Mouse (Mus musculus) stomach, postnatal 0 days (tissue): ENCODE results near the gene Hectd4. TPM values are rescaled to one million over a fixed set of nuclear protein-coding genes. Genes with fewer than 3 reads are reported as not detected.

Experiments used
- ATAC-seq: fragments of 200-750 bp; cut with Nextera tagmentation; 2 replicates; pipeline ENCODE4 v1.8.0; 2017; ENCODE audit not compliant: low FRiP score, low TSS enrichment
- DNase-seq: peaks from one replicate; pipeline ENCODE4 v3.0.0-alpha.2; 2016; ENCODE audit warnings: low spot score
- H3K27ac ChIP-seq: fragments of 300-500 bp; sonication (generic); replicated peaks from 2 replicates; pipeline ENCODE4 v1.5.1; 2014; ENCODE audit warnings: mild to moderate bottlenecking, control low read depth
- H3K27me3 ChIP-seq: fragments of 300-500 bp; sonication (generic); 2 replicates; pipeline ENCODE4 v1.6.1; 2014; ENCODE audit warnings: low read length; ENCODE audit not compliant: control insufficient read depth, insufficient read depth
- H3K36me3 ChIP-seq: fragments of 300-500 bp; sonication (generic); 2 replicates; pipeline ENCODE4 v1.6.1; 2014; ENCODE audit warnings: low read length, mixed read lengths; ENCODE audit not compliant: control insufficient read depth, insufficient read depth
- H3K4me1 ChIP-seq: fragments of 300-500 bp; sonication (generic); replicated peaks from 2 replicates; pipeline ENCODE4 v1.6.1; 2014; ENCODE audit warnings: antibody characterized with exemption; ENCODE audit not compliant: control insufficient read depth, insufficient read depth
- H3K4me2 ChIP-seq: fragments of 300-500 bp; sonication (generic); replicated peaks from 2 replicates; pipeline ENCODE4 v1.6.1; 2014; ENCODE audit warnings: low read depth, mild to moderate bottlenecking, control low read depth, moderate library complexity
- H3K4me3 ChIP-seq: fragments of 300-500 bp; sonication (generic); 2 replicates; pipeline ENCODE4 v1.5.1; 2014; ENCODE audit warnings: low read depth, low read length, control low read depth
- H3K9ac ChIP-seq: fragments of 300-500 bp; sonication (generic); 2 replicates; pipeline ENCODE4 v1.6.1; 2014; ENCODE audit warnings: mild to moderate bottlenecking, low read length, control low read depth, mixed read lengths
- H3K9me3 ChIP-seq: fragments of 300-500 bp; sonication (generic); 2 replicates; pipeline ENCODE4 v1.6.1; 2016; ENCODE audit warnings: low read length; ENCODE audit not compliant: control insufficient read depth
- CTCF ChIP-seq: IDR thresholded peaks from 2 replicates; pipeline ENCODE4 v1.5.1; 2016; ENCODE audit warnings: antibody characterized with exemption, low read depth, mild to moderate bottlenecking, moderate library complexity
- EP300 ChIP-seq: optimal IDR thresholded peaks from 2 replicates; pipeline ENCODE3; 2016; ENCODE audit warnings: antibody characterized with exemption
- WGBS: fragments of 180-500 bp; shearing (Covaris S2); extraction: QIAGEN DNeasy Blood & Tissue Kit; methylation state at CpG from one replicate; pipeline ENCODE4 v1.1.7; 2014; 5-methylcytosine and 5-hydroxymethylcytosine counted together
- polyA plus RNA-seq: library from polyadenylated mRNA; unstranded; fragments of >200 nt; fragmentation: Nextera tagmentation; extraction: Ambion mirVana; gene quantifications from 2 replicates; pipeline ENCODE4 v1.2.1, GENCODE M21; 2015

Gene Hectd4
- polyA plus RNA-seq, 1 experiment from 2014 or later, result 1.7 TPM

DNA sequence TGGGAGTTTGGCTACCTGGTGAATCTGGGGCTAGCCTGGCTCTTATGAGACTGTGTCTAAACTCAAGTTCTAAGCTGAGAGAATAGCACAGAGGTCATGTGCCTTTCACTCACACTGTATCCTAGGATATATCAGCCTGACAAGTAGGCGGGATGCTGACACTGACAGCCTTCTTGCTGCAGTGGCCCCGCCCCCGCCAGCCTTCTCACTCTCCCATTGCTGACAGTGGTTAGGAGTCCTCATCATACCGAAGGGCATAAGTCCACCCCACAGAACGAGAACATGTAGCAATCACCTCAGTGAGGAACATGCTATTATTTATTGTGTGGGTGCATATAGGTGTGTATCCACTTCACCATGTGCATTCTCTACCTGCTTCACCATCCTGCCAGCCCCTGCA is 64.8 kb downstream of the Hectd4 start:
- no peak overlapping the region for H3K4me3 ChIP-seq
- H3K4me1 ChIP-seq, result no peaks in the 10 kb centered on the region
- no peaks in the 10 kb centered on the region for H3K9me3 ChIP-seq
- no peak for ATAC-seq
- H3K9ac ChIP-seq, result no peak overlapping the region
- H3K36me3 ChIP-seq, result peaks cover 18% of the 10 kb centered on the region
- TF ChIP-seq CTCF, result no peak
- TF ChIP-seq EP300, result no peak
- no peak overlapping the region for H3K4me2 ChIP-seq
- H3K27me3 ChIP-seq, result no peaks in the 10 kb centered on the region
- no peak overlapping the region for H3K27ac ChIP-seq
- no peak for DNase-seq
- WGBS, result 87% methylated on average over 5 of the region's 5 CpGs

DNA sequence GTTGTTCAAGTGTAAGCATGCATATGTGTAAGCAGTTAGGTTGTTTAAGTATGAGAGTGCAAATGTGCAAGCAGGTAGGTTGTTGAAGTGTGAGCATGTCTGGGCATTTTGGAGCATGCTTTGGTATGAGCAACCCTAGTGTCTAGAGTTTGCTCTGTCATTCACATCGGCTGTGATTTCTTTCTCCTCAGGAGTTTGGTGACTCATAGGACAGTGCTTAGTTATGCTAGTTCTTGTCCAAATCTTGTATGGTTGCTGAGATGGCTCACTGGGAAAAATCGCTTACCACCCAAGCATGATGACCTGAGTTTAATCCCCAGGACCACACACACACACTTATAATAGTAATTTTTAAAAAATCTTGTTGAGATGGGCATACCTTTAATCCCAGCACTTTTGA is 67.2 kb downstream of the Hectd4 start:
- Histone ChIP-seq H3K4me3 (no peak overlapping the region), H3K9ac (no peak overlapping the region), H3K4me2 (no peak overlapping the region), H3K4me1 (no peaks in the 10 kb centered on the region), H3K27ac (no peak overlapping the region), H3K36me3 (peaks cover 20% of the 10 kb centered on the region; the same call in 1 of the 2 replicates), H3K27me3 (no peaks in the 10 kb centered on the region), H3K9me3 (no peaks in the 10 kb centered on the region)
- DNase-seq, result no peak
- no peak for ATAC-seq
- TF ChIP-seq EP300 (no peak), CTCF (no peak)
- 66% methylated on average over 2 of the region's 2 CpGs for WGBS

GRCm38 (mm10) chr5:121290289-121290688 is 70.3 kb downstream of the Hectd4 start:
- DNase-seq, result no peak
- Histone ChIP-seq H3K4me3 (no peak overlapping the region), H3K36me3 (peaks cover 28% of the 10 kb centered on the region), H3K4me2 (no peak overlapping the region), H3K9ac (no peak overlapping the region), H3K27ac (no peak overlapping the region), H3K4me1 (no peaks in the 10 kb centered on the region), H3K27me3 (no peaks in the 10 kb centered on the region), H3K9me3 (no peaks in the 10 kb centered on the region)
- no peak for TF ChIP-seq CTCF
- TF ChIP-seq EP300, result no peak
- WGBS, result 86% methylated on average over 3 of the region's 3 CpGs
- no peak for ATAC-seq

- no peaks in the 10 kb centered on the region for H3K27me3 ChIP-seq
- H3K4me2 ChIP-seq, result no peak overlapping the region
- no peaks in the 10 kb centered on the region for H3K9me3 ChIP-seq
- H3K36me3 ChIP-seq, result peaks cover 28% of the 10 kb centered on the region
- no peak for TF ChIP-seq EP300
- TF ChIP-seq CTCF, result no peak
- no peak overlapping the region for H3K4me3 ChIP-seq
- H3K9ac ChIP-seq, result no peak overlapping the region
- no peak for DNase-seq
- ATAC-seq, result no peak
- H3K4me1 ChIP-seq, result no peaks in the 10 kb centered on the region
- H3K27ac ChIP-seq, result no peak overlapping the region
- WGBS, result 71% methylated on average over 16 of the region's 16 CpGs
Measured at GRCm38 (mm10) chr5:121292309-121293165, 72.5 kb downstream of the Hectd4 start.

DNA sequence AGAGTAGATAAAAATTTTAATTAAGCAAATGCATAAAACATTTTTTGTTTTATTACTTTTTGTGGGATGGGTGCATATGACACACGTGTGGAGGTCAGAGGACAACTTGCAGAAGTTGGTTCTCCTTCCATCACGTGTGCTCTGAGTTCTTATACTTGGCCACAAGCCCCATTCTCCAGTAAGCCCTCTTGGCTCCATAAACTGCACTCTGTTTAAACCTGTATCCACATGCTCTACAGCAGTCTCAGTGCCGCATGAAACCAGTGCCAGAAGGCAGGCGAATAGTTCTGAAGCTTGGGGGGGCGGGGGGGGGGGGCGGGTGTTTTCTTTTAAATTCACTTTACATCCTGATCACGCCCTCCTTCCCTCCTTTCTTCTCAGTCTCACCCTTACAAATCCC is 85.0 kb downstream of the Hectd4 start:
- Histone ChIP-seq H3K36me3 (peaks cover 50% of the 10 kb centered on the region), H3K4me2 (no peak overlapping the region), H3K27me3 (no peaks in the 10 kb centered on the region), H3K4me1 (no peaks in the 10 kb centered on the region), H3K4me3 (no peak overlapping the region), H3K9ac (no peak overlapping the region), H3K9me3 (no peaks in the 10 kb centered on the region), H3K27ac (no peak overlapping the region)
- ATAC-seq, result no peak
- TF ChIP-seq EP300 (no peak), CTCF (no peak)
- WGBS, result 75% methylated on average over 7 of the region's 7 CpGs
- DNase-seq, result no peak

GRCm38 (mm10) chr5:121307620-121308019 is 87.6 kb downstream of the Hectd4 start:
- H3K9me3 ChIP-seq, result no peaks in the 10 kb centered on the region
- DNase-seq, result no peak
- H3K27me3 ChIP-seq, result no peaks in the 10 kb centered on the region
- no peak overlapping the region for H3K4me3 ChIP-seq
- H3K27ac ChIP-seq, result no peak overlapping the region
- peaks cover 49% of the 10 kb centered on the region for H3K36me3 ChIP-seq
- no peak overlapping the region for H3K4me2 ChIP-seq
- TF ChIP-seq CTCF, result no peak
- no peak for TF ChIP-seq EP300
- H3K9ac ChIP-seq, result no peak overlapping the region
- 80% methylated on average over 3 of the region's 3 CpGs for WGBS
- no peak for ATAC-seq
- H3K4me1 ChIP-seq, result no peaks in the 10 kb centered on the region
